Mouse (Mus musculus) neural tube, embryonic 12.5 days (tissue): ENCODE data around the gene D6Ertd527e. TPM values are rescaled to one million over a fixed set of nuclear protein-coding genes. Genes with fewer than 3 reads are reported as not detected.

ENCODE experiments used
- ATAC-seq: fragments of 200-750 bp; cut with Nextera tagmentation; 2 replicates; pipeline ENCODE4 v1.8.0; 2017; ENCODE audit warnings: low read depth, mild to moderate bottlenecking, moderate TSS enrichment, moderate library complexity; ENCODE audit not compliant: low FRiP score
- H3K27ac ChIP-seq: fragments of 300-500 bp; sonication (generic); 2 replicates; pipeline ENCODE4 v1.5.1; 2016
- H3K27me3 ChIP-seq: fragments of 300-500 bp; sonication (generic); replicated peaks from 2 replicates; pipeline ENCODE4 v1.6.1; 2016; ENCODE audit warnings: mild to moderate bottlenecking
- H3K36me3 ChIP-seq: fragments of 300-500 bp; sonication (generic); 2 replicates; pipeline ENCODE4 v1.6.1; 2016; ENCODE audit warnings: mild to moderate bottlenecking
- H3K4me1 ChIP-seq: fragments of 300-500 bp; sonication (generic); 2 replicates; pipeline ENCODE4 v1.6.1; 2016
- H3K4me2 ChIP-seq: fragments of 300-500 bp; sonication (generic); replicated peaks from 2 replicates; pipeline ENCODE4 v1.6.1; 2016; ENCODE audit warnings: mild to moderate bottlenecking
- H3K4me3 ChIP-seq: fragments of 300-500 bp; sonication (generic); 2 replicates; pipeline ENCODE4 v1.5.1; 2016
- H3K9ac ChIP-seq: fragments of 300-500 bp; sonication (generic); 2 replicates; pipeline ENCODE4 v1.6.1; 2016; ENCODE audit warnings: mild to moderate bottlenecking
- H3K9me3 ChIP-seq: fragments of 300-500 bp; sonication (generic); 2 replicates; pipeline ENCODE4 v1.6.1; 2016; ENCODE audit warnings: mild to moderate bottlenecking
- WGBS: fragments of 180-500 bp; shearing (Covaris S2); methylation state at CpG from one replicate; pipeline ENCODE4 v1.1.7; 2016; 5-methylcytosine and 5-hydroxymethylcytosine counted together
- polyA plus RNA-seq: library from polyadenylated mRNA; unstranded; fragments of >200 nt; fragmentation: Nextera tagmentation; extraction: Ambion mirVana; gene quantifications from 2 replicates; pipeline ENCODE4 v1.2.1, GENCODE M21; 2016

Gene D6Ertd527e
- polyA plus RNA-seq, 1 experiment from 2014 or later: 0.19 TPM

DNA sequence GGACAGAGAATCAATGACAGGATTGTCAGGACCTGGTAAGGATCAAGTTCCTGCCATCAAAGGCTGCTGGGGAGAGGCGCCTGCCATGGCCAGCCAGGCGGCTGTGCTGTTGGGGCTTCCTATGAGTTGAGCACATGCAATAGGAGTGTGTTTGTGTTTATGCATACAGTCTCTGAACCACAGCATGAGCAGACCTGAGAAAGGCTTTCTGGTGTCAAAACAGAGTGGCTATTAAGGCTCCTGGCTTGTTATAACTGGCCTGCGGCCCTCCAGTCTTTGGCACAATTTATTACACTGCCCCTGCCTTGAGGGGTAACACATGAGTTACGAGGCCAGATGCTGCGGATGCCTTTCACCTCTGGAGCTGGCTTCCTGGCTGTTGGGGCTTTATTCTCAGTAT lies 55.6 kb downstream of the D6Ertd527e start:
- 60% methylated on average over 5 of the region's 5 CpGs for WGBS

DNA sequence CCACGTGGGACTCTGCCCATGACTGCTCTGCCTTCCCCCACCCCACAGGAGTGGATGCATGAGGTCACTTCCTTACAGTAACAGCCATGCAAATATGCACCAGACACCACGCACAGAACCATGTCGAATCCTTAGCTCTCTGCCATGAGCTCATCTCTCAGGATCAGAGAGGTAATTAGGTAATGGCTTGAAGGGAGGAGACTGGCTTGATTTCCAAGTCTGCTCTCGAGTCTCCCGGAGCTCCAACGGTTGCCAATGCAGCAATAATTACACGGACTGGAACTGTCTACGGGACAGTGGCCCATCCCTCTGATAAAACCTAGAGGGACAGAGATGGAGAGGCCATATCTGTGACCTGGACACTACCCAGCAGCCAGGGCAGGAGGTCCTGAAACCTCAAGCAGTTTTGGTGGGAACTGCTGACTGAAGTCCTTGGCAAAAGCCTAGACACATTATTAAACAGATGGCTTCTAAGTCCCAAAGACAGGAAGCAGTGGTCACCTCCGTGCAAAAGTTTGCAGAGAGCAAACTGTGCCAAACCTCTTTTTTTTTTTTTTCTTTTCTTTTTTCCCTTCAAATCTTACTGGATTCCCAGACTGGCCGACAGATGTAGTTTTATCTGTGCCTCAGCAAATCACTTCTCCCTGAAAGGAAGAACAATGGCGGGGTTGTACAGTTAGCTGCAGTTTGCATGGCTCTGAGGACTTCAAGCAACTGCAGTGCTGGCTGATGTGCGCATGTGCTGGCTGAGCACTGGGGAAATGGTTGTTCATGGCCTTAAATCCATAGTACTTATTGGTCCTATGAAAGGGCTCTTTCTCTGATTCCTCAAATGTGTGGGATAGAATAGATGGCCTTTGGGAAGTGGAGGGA lies 57.1 kb downstream of the D6Ertd527e start:
- no peaks in the 10 kb centered on the region; the same call in 1 of the 2 replicates for H3K36me3 ChIP-seq
- H3K9me3 ChIP-seq: no peaks in the 10 kb centered on the region
- no peak for ATAC-seq
- peak overlapping the region; percentile 37; the same call in 1 of the 2 replicates for H3K27ac ChIP-seq
- peaks cover 19% of the 10 kb centered on the region; the same call in 1 of the 2 replicates for H3K4me1 ChIP-seq
- no peak overlapping the region for H3K9ac ChIP-seq
- WGBS: 66% methylated on average over 12 of the region's 12 CpGs
- no peak overlapping the region for H3K4me3 ChIP-seq
- no peak overlapping the region for H3K4me2 ChIP-seq
- H3K27me3 ChIP-seq: no peaks in the 10 kb centered on the region

More for the DNA sequence above, 55.6 kb downstream of the D6Ertd527e start:
- Histone ChIP-seq H3K4me1 (peaks cover 13% of the 10 kb centered on the region; the same call in 1 of the 2 replicates), H3K36me3 (no peaks in the 10 kb centered on the region; the same call in 1 of the 2 replicates), H3K9me3 (no peaks in the 10 kb centered on the region), H3K27ac (no peak overlapping the region), H3K9ac (no peak overlapping the region), H3K4me2 (no peak overlapping the region), H3K27me3 (no peaks in the 10 kb centered on the region), H3K4me3 (no peak overlapping the region)
- ATAC-seq: no peak

Other genes starting within 250 kb of the D6Ertd527e start
- gene Nfu1, start 95.5 kb upstream of the D6Ertd527e start, polyA plus RNA-seq: 98.4 and 103 TPM in 2 replicates
- 16.4 and 20.9 TPM in 2 replicates for gene Gfpt1, start 61.9 kb upstream of the D6Ertd527e start, polyA plus RNA-seq
- gene Antxr1, start 231.1 kb downstream of the D6Ertd527e start, polyA plus RNA-seq: 4.8 TPM in 2 replicates
- gene Gkn1, start 246.2 kb downstream of the D6Ertd527e start, polyA plus RNA-seq: not detected in 2 replicates